Mouse (Mus musculus): ENCODE measurements around the gene Rilpl1. TPM values are rescaled to one million over a fixed set of nuclear protein-coding genes. Genes with fewer than 3 reads are reported as not detected.

Rilpl1 gene
- polyA plus RNA-seq (2012; rRNA removed) (0.71 and 0.98 TPM in 2 replicates), polyA plus RNA-seq (2014; fragmentation: Nextera tagmentation; extraction: Ambion mirVana) (1.4 and 2.1 TPM in 2 replicates)

GRCm38 (mm10) chr5:124530655-124531582 lies at the start of gene Rilpl1:
Gene Rilpl1 (minus strand): TSS chr5:124531391.
- TF ChIP-seq CTCF (IDR thresholded peaks at IDR 0.05; ENCODE audit: low read depth) (no peak), EP300 (IDR thresholded peaks at IDR 0.05; ENCODE audit: low read depth) (no peak)
- Histone ChIP-seq H3K27me3 (ENCODE audit: control insufficient read depth, insufficient read depth, low read length) (peaks cover 35% of the 10 kb centered on the region), H3K27ac (no peak within 1 kb of the TSS), H3K9ac (replicated peaks) (no peak within 1 kb of the TSS), H3K4me1 (replicated peaks; ENCODE audit: control insufficient read depth in 2 of 2, insufficient read depth in 2 of 2, low read length in 1 of 2) (peaks cover 5 to 11% of the 10 kb centered on the region in 2 experiments), H3K9me3 (ENCODE audit: control insufficient read depth, low read length) (no peaks in the 10 kb centered on the region), H3K4me3 (ENCODE audit: insufficient read depth in 1 of 2, low read depth in 2 of 2, low read length in 2 of 2) (peak within 1 kb of the TSS; percentile 51 to 61), H3K4me2 (ENCODE audit: low read depth) (peak within 1 kb of the TSS; percentile 76), H3K36me3 (replicated peaks; ENCODE audit: control insufficient read depth, insufficient read depth, low read depth) (no peaks in the 10 kb centered on the region)
- ATAC-seq (ENCODE audit: insufficient read depth) (peak; percentile 42; the same call in 1 of the 2 replicates), DNase-seq (ENCODE audit: low read depth in 3 of 3, low spot score in 3 of 3) (no peak)
- under 1% methylated on average over 94 of the region's 96 CpGs for WGBS (ENCODE audit: insufficient replicate concordance)

- no peaks in the 10 kb centered on the region for H3K9me3 ChIP-seq (ENCODE audit: control insufficient read depth, low read length)
- H3K9ac ChIP-seq (replicated peaks) = peak within 1 kb of the TSS; percentile 82
- H3K4me3 ChIP-seq (ENCODE audit: insufficient read depth in 1 of 2, low read depth in 2 of 2, low read length in 2 of 2) = peak within 1 kb of the TSS; percentile 75 to 93
- no peaks in the 10 kb centered on the region for H3K27me3 ChIP-seq (ENCODE audit: control insufficient read depth, insufficient read depth, low read length)
- H3K4me2 ChIP-seq (ENCODE audit: low read depth) = peak within 1 kb of the TSS; percentile 94
- DNase-seq (ENCODE audit: low read depth in 3 of 3, low spot score in 3 of 3) = peak; percentile 84 to 88 (median 87)
- peaks cover 11 to 15% of the 10 kb centered on the region in 2 experiments for H3K4me1 ChIP-seq (replicated peaks; ENCODE audit: control insufficient read depth in 2 of 2, insufficient read depth in 2 of 2, low read length in 1 of 2)
- no peak within 1 kb of the TSS; the same call in none of the 2 replicates for H3K27ac ChIP-seq
- peaks cover 17% of the 10 kb centered on the region for H3K36me3 ChIP-seq (replicated peaks; ENCODE audit: control insufficient read depth, insufficient read depth, low read depth)
- WGBS (ENCODE audit: insufficient replicate concordance) = under 1% methylated on average over 51 of the region's 51 CpGs
- peak; percentile 89 for ATAC-seq (ENCODE audit: insufficient read depth)
- TF ChIP-seq CTCF (IDR thresholded peaks at IDR 0.05; ENCODE audit: low read depth) (peak; percentile 18; the same call in 1 of the 2 replicates), EP300 (IDR thresholded peaks at IDR 0.05; ENCODE audit: low read depth) (no peak)
Measured at GRCm38 (mm10) chr5:124578633-124579317, 47.6 kb upstream of the Rilpl1 start, which contains the start of the genes Eif2b1 and Gtf2h3. Gene Eif2b1 (minus strand): TSS chr5:124579131. Gene Gtf2h3 (plus strand): TSS chr5:124579140.

GRCm38 (mm10) chr5:124575467-124575866 lies 44.3 kb upstream of the Rilpl1 start:
- peaks cover 43% of the 10 kb centered on the region for H3K36me3 ChIP-seq (replicated peaks; ENCODE audit: control insufficient read depth, insufficient read depth, low read depth)
- no peak for ATAC-seq (ENCODE audit: insufficient read depth)

GRCm38 (mm10) chr5:124571068-124571467 lies 39.9 kb upstream of the Rilpl1 start:
- TF ChIP-seq CTCF (IDR thresholded peaks at IDR 0.05; ENCODE audit: low read depth) (no peak), EP300 (IDR thresholded peaks at IDR 0.05; ENCODE audit: low read depth) (no peak)
- ATAC-seq (ENCODE audit: insufficient read depth) = no peak
- Histone ChIP-seq H3K4me1 (replicated peaks; ENCODE audit: control insufficient read depth in 2 of 2, insufficient read depth in 2 of 2, low read length in 1 of 2) (no peaks in the 10 kb centered on the region), H3K9ac (replicated peaks) (no peak overlapping the region), H3K4me3 (ENCODE audit: insufficient read depth in 1 of 2, low read depth in 2 of 2, low read length in 2 of 2) (no peak overlapping the region), H3K4me2 (ENCODE audit: low read depth) (no peak overlapping the region), H3K27ac (no peak overlapping the region), H3K27me3 (ENCODE audit: control insufficient read depth, insufficient read depth, low read length) (no peaks in the 10 kb centered on the region), H3K9me3 (ENCODE audit: control insufficient read depth, low read length) (no peaks in the 10 kb centered on the region), H3K36me3 (replicated peaks; ENCODE audit: control insufficient read depth, insufficient read depth, low read depth) (peaks cover 68% of the 10 kb centered on the region)
- WGBS (ENCODE audit: insufficient replicate concordance) = 83% methylated on average over 12 of the region's 12 CpGs
- DNase-seq (ENCODE audit: low read depth in 3 of 3, low spot score in 3 of 3) = no peak

More at GRCm38 (mm10) chr5:124575467-124575866, 44.3 kb upstream of the Rilpl1 start:
- no peak for DNase-seq (ENCODE audit: low read depth in 3 of 3, low spot score in 3 of 3)
- Histone ChIP-seq H3K27ac (no peak overlapping the region), H3K9ac (replicated peaks) (no peak overlapping the region), H3K4me3 (ENCODE audit: insufficient read depth in 1 of 2, low read depth in 2 of 2, low read length in 2 of 2) (no peak overlapping the region), H3K4me2 (ENCODE audit: low read depth) (no peak overlapping the region), H3K9me3 (ENCODE audit: control insufficient read depth, low read length) (no peaks in the 10 kb centered on the region), H3K4me1 (replicated peaks; ENCODE audit: control insufficient read depth in 2 of 2, insufficient read depth in 2 of 2, low read length in 1 of 2) (peaks cover 11 to 15% of the 10 kb centered on the region in 2 experiments), H3K27me3 (ENCODE audit: control insufficient read depth, insufficient read depth, low read length) (no peaks in the 10 kb centered on the region)
- WGBS (ENCODE audit: insufficient replicate concordance) = 80% methylated on average over 7 of the region's 7 CpGs
- no peak for TF ChIP-seq CTCF (IDR thresholded peaks at IDR 0.05; ENCODE audit: low read depth)
- TF ChIP-seq EP300 (IDR thresholded peaks at IDR 0.05; ENCODE audit: low read depth) = no peak

All from liver, embryonic 14.5 days (tissue).